Mouse (Mus musculus) liver, embryonic 13.5 days (tissue): Measurements from ENCODE around the gene Selplg. TPM values are rescaled to one million over a fixed set of nuclear protein-coding genes. Genes with fewer than 3 reads are reported as not detected.

Source experiments
- ATAC-seq: fragments of 200-750 bp; cut with Nextera tagmentation; 2 replicates; pipeline ENCODE4 v1.8.0; 2017; ENCODE audit warnings: low read depth, mild to moderate bottlenecking, moderate number of reproducible peaks, moderate library complexity
- DNase-seq: peaks from one replicate; pipeline ENCODE4 v3.0.0; 2022
- H3K27ac ChIP-seq: fragments of 300-500 bp; sonication (generic); 2 replicates; pipeline ENCODE4 v1.5.1; 2015; ENCODE audit warnings: moderate library complexity, mild to moderate bottlenecking, inconsistent platforms
- H3K27me3 ChIP-seq: fragments of 300-500 bp; sonication (generic); 2 replicates; pipeline ENCODE4 v1.6.1; 2015; ENCODE audit warnings: mild to moderate bottlenecking, inconsistent platforms
- H3K36me3 ChIP-seq: fragments of 300-500 bp; sonication (generic); 2 replicates; pipeline ENCODE4 v1.6.1; 2015; ENCODE audit warnings: mild to moderate bottlenecking, inconsistent platforms
- H3K4me1 ChIP-seq: fragments of 300-500 bp; sonication (generic); replicated peaks from 2 replicates; pipeline ENCODE4 v1.6.1; 2015; ENCODE audit warnings: inconsistent platforms
- H3K4me2 ChIP-seq: fragments of 300-500 bp; sonication (generic); 2 replicates; pipeline ENCODE4 v1.6.1; 2015; ENCODE audit warnings: inconsistent platforms, mild to moderate bottlenecking, moderate library complexity
- H3K4me3 ChIP-seq: fragments of 300-500 bp; sonication (generic); replicated peaks from 2 replicates; pipeline ENCODE4 v1.5.1; 2015; ENCODE audit warnings: mild to moderate bottlenecking, inconsistent platforms
- H3K9ac ChIP-seq: fragments of 300-500 bp; sonication (generic); 2 replicates; pipeline ENCODE4 v1.6.1; 2015; ENCODE audit warnings: mild to moderate bottlenecking, inconsistent platforms
- H3K9me3 ChIP-seq: fragments of 300-500 bp; sonication (generic); replicated peaks from 2 replicates; pipeline ENCODE4 v1.6.1; 2016; ENCODE audit warnings: inconsistent platforms
- WGBS: fragments of 180-500 bp; shearing (Covaris S2); methylation state at CpG from one replicate; pipeline ENCODE4 v1.1.7; 2015; ENCODE audit not compliant: insufficient replicate concordance; 5-methylcytosine and 5-hydroxymethylcytosine counted together
- polyA plus RNA-seq: library from polyadenylated mRNA; unstranded; fragments of >200 nt; fragmentation: Nextera tagmentation; extraction: Ambion mirVana; gene quantifications from 2 replicates; pipeline ENCODE4 v1.2.1, GENCODE M21; 2015

Selplg gene
- polyA plus RNA-seq, 1 experiment from 2014 or later = 11.6 TPM

DNA sequence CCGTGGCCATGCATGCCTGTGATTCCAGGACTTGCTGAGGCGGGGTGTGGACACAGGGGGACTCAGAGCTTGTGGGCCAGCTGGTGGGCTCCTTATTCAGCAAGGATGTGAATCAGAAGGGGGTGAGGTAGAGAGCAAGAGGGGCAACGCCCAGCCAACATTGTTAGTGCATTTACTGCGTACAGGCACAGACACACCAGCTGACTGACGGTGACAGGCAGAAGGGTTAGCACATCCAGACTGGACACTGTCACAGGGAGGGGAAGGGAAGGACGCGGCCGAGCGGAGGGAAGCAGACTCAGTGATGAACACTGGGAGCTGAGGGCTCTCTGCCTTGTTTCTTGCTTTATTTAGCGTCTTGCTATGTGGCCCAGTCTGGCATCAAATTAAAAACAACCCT, 21.1 kb upstream of the Selplg start:
- Histone ChIP-seq H3K36me3 (peaks cover 48% of the 10 kb centered on the region), H3K4me3 (no peak overlapping the region), H3K4me1 (peaks cover 35% of the 10 kb centered on the region), H3K4me2 (no peak overlapping the region), H3K27ac (no peak overlapping the region), H3K27me3 (no peaks in the 10 kb centered on the region), H3K9me3 (no peaks in the 10 kb centered on the region), H3K9ac (no peak overlapping the region)
- DNase-seq (no peak), ATAC-seq (no peak)
- WGBS = 85% methylated on average over 10 of the region's 10 CpGs

DNA sequence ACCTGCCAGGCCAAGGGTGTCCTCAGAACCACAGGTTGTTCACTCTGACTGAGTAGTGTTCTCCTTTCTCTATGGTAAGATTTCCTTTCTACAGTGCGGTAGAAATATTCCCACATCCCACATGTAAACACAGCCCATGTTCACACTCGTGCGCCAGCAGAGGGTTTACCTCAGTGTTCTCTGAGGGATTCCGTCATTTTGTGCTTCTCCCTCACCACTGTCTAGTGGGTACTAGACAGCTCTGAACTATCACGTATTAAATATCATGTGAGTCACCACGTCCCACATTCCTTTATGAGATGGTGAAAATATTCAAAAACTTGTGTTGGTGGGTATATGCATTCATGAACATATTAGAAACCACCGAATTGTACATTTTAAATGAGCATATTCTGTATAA, 20.0 kb upstream of the Selplg start:
- Histone ChIP-seq H3K27me3 (no peaks in the 10 kb centered on the region), H3K27ac (no peak overlapping the region), H3K4me3 (no peak overlapping the region), H3K36me3 (peaks cover 56% of the 10 kb centered on the region), H3K9me3 (no peaks in the 10 kb centered on the region), H3K4me1 (peaks cover 31% of the 10 kb centered on the region), H3K4me2 (no peak overlapping the region), H3K9ac (no peak overlapping the region)
- DNase-seq (no peak), ATAC-seq (no peak)
- WGBS = 81% methylated on average over 7 of the region's 7 CpGs

DNA sequence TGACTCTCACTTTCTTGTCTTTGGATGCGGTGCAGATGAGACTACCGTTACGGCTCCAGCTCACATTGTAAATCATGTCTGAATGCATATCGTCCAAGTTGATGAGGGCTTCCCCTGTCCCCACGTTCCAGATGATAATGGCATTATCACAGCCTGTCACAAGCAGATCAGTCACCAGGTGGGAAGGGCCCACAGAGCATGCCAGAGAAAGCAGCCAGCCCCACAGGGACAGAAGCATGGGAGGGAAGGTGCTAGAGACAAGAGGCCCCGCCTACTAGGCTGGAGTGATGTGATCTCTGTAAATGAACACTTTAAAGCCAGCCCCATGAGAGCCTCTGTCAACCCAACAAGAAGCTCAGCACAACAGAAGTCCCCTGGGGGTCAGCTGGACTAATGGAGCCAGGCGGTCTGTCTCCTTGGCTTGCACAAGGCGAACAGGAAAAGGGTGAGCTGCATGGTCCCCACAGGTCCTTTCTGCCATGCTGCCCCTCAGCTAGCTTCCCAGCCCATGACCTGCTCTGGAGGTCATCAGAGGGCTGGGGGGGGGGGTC, 18.3 kb upstream of the Selplg start:
- ATAC-seq (peak; percentile 37), DNase-seq (no peak)
- no peaks in the 10 kb centered on the region for H3K27me3 ChIP-seq
- peaks cover 43% of the 10 kb centered on the region for H3K4me1 ChIP-seq
- WGBS = 50% methylated on average over 8 of the region's 8 CpGs
- no peak overlapping the region for H3K4me3 ChIP-seq
- H3K36me3 ChIP-seq = peaks cover 70% of the 10 kb centered on the region
- H3K4me2 ChIP-seq = no peak overlapping the region
- H3K9ac ChIP-seq = no peak overlapping the region
- no peak overlapping the region for H3K27ac ChIP-seq
- no peaks in the 10 kb centered on the region for H3K9me3 ChIP-seq

DNA sequence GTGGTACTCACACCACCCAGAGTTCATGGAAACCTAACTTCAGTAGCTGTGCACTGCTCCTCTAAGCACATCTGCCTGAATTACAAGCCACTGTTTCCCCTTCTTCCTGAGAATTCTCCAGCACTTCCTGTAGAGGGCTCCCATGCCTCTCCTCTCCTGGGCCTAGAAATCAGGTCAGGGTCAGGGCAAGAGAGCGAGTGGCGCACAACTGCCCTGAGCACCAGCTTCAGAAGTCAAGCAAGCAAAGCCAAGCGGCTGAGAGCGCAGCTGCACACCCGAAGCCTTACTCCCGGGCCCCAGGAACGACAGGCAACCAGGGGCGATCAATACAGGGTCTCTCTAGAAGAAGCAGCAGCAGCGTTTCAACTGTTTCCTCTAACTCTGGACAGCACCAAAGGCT, 15.2 kb upstream of the Selplg start:
- H3K9me3 ChIP-seq = no peaks in the 10 kb centered on the region
- H3K4me2 ChIP-seq = no peak overlapping the region
- ATAC-seq = no peak
- DNase-seq = no peak
- peaks cover 40% of the 10 kb centered on the region for H3K4me1 ChIP-seq
- H3K36me3 ChIP-seq = peaks cover 91% of the 10 kb centered on the region
- H3K27me3 ChIP-seq = no peaks in the 10 kb centered on the region
- peak overlapping the region; percentile 10; the same call in 1 of the 2 replicates for H3K9ac ChIP-seq
- peak overlapping the region; percentile 82 for H3K27ac ChIP-seq
- H3K4me3 ChIP-seq = no peak overlapping the region
- WGBS = 83% methylated on average over 9 of the region's 9 CpGs

DNA sequence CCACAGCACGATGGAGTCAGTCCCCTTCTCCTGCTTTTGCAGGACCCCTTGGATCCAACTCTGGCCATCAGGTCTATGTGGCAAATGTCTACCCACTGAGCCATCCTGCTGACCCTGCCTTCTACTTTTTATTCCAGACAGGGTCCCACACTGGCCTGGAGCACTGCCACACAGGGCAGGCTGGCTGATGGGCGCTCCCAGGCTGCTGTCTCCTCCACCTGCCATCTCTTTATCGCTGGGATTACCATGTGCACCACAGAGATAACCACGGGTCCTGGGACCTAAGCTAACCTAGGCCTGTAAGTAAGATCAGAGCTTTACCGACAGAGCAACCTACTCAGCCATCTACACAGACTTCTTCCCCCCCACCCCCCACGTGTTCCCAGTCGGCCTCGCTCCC, 14.2 kb upstream of the Selplg start:
- peaks cover 49% of the 10 kb centered on the region for H3K4me1 ChIP-seq
- ATAC-seq = peak; percentile 98

DNA sequence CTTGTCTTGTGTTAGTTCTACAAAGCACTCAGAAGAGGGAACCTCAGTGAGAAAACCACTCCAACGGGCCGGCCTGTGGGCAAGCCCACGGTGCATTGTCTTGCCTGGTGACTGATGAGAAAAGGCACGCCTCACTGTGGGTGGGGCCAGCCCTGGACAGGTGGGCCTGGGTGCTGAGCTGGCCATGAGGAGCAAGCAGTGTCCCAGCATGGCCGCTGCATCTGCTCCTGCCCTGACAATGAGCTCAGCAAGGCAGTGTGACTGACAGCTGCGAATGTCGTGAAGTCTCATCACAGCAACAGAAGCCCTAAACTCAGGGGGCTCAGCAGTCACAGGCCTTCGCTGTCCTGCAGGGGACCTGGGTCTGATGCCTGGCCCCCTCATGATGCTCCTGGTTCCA, 13.2 kb upstream of the Selplg start:
- H3K4me3 ChIP-seq = no peak overlapping the region
- H3K9me3 ChIP-seq = no peaks in the 10 kb centered on the region
- H3K4me1 ChIP-seq = peaks cover 44% of the 10 kb centered on the region
- ATAC-seq (no peak), DNase-seq (no peak)
- H3K27ac ChIP-seq = peak overlapping the region; percentile 82
- 77% methylated on average over 8 of the region's 8 CpGs for WGBS
- H3K36me3 ChIP-seq = peaks cover 86% of the 10 kb centered on the region
- no peak overlapping the region for H3K9ac ChIP-seq
- H3K27me3 ChIP-seq = no peaks in the 10 kb centered on the region
- H3K4me2 ChIP-seq = no peak overlapping the region

More for the DNA sequence above, 14.2 kb upstream of the Selplg start:
- H3K27me3 ChIP-seq = no peaks in the 10 kb centered on the region
- peak; percentile 80 for DNase-seq
- peaks cover 91% of the 10 kb centered on the region for H3K36me3 ChIP-seq
- peak overlapping the region; percentile 52 for H3K4me2 ChIP-seq
- H3K9me3 ChIP-seq = no peaks in the 10 kb centered on the region
- WGBS = 35% methylated on average over 8 of the region's 8 CpGs
- peak overlapping the region; percentile 47 for H3K9ac ChIP-seq
- peak overlapping the region; percentile 7; the same call in 1 of the 2 replicates for H3K4me3 ChIP-seq
- H3K27ac ChIP-seq = peak overlapping the region; percentile 82

DNA sequence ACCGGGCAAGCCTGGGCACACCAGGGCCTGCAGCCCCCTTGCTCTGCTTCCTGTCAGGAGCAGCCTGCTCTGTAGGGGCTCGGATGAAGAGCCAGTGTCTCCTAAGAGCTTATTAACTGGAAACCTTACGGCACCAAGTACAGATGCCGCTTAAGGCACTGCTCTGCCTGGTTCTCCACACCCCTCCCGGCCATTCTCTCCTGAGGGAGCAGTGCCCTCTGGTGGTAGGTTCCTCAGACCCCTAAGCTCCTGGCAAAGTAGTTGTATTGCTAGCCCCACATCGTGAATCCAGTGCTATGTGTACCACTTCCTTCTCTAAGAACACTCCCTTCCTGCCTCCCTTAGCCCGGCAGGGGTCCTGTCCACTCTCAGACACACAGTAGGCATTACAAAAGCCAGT, 12.3 kb upstream of the Selplg start:
- WGBS = 56% methylated on average over 7 of the region's 7 CpGs
- peaks cover 77% of the 10 kb centered on the region for H3K36me3 ChIP-seq
- H3K4me3 ChIP-seq = no peak overlapping the region
- no peaks in the 10 kb centered on the region for H3K9me3 ChIP-seq
- H3K4me2 ChIP-seq = no peak overlapping the region
- H3K9ac ChIP-seq = no peak overlapping the region
- peaks cover 38% of the 10 kb centered on the region for H3K4me1 ChIP-seq
- ATAC-seq = no peak
- 0 out of 2 replicates have a peak overlapping the region, but pooled peaks have one; percentile 19 for H3K27ac ChIP-seq
- no peaks in the 10 kb centered on the region for H3K27me3 ChIP-seq
- peak; percentile 42 for DNase-seq

DNA sequence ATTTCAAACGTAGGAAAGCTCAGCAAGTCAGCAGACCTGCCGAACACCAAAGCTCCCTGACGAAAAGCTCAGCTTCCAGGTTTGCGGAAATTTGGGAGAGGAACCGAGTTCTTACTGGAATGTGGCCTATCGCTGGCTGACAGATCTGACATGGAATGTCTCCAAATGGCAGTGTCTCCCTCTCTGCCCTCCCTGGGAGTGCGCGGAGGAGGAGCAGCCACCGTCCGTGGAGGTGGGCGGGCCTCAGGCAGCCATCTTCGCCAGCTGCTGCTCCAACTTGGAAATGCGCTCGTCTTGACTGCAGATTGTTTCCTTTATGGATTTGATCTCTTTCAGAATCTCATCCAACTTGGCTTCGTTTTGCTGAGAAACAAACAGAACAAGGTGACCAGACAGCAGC, 11.7 kb upstream of the Selplg start:
- Histone ChIP-seq H3K9me3 (no peaks in the 10 kb centered on the region), H3K9ac (no peak overlapping the region), H3K4me1 (peaks cover 38% of the 10 kb centered on the region), H3K27ac (no peak overlapping the region), H3K27me3 (no peaks in the 10 kb centered on the region), H3K36me3 (peaks cover 71% of the 10 kb centered on the region), H3K4me3 (no peak overlapping the region), H3K4me2 (no peak overlapping the region)
- WGBS = 82% methylated on average over 15 of the region's 15 CpGs
- ATAC-seq (no peak), DNase-seq (no peak)

DNA sequence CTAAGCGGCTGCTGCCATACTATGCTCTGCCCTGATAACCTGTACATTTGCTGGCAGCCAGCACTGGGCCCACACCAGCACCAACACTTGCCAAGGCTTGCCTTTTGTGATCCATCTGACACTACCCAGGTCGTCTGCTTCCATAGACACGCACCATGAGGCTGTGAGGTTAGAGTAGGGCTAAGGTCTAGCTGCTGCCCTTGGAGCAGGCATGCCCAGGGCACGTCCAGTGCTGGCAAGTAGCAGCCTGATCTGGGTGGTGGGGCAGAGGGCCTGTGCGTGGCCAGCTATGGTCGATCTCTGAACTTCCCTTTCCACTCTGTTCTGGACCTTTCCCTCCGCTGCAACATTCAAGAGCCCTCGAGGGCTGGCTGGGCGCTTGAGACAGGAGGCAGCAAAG, 10.5 kb upstream of the Selplg start:
- H3K27me3 ChIP-seq = no peaks in the 10 kb centered on the region
- peaks cover 38% of the 10 kb centered on the region for H3K4me1 ChIP-seq
- H3K27ac ChIP-seq = peak overlapping the region; percentile 29; the same call in 1 of the 2 replicates
- H3K9me3 ChIP-seq = no peaks in the 10 kb centered on the region
- ATAC-seq = no peak
- no peak overlapping the region for H3K9ac ChIP-seq
- DNase-seq = no peak
- H3K4me2 ChIP-seq = no peak overlapping the region
- no peak overlapping the region for H3K4me3 ChIP-seq
- WGBS = 74% methylated on average over 9 of the region's 9 CpGs
- H3K36me3 ChIP-seq = peaks cover 59% of the 10 kb centered on the region

DNA sequence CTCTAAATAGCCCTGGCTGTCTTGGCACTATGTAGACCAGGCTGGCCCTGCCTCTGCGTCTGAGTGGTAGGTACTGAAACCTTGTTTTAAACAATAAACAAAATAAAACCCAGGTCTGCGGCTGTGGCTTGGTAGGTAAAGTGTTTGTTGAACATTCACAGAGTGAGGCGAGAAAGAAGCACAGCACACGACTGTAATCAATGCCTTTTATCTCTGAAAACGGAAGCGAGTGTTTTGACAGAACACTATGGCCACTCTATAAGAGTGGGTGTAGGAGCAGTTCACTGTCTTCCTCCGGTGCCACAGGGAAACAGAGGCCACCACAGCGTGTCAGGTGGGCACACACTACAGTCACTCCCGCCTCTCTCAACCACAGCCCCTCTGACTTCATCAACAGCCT, 9.8 kb upstream of the Selplg start:
- Histone ChIP-seq H3K36me3 (peaks cover 52% of the 10 kb centered on the region), H3K27ac (peak overlapping the region; percentile 27; the same call in 1 of the 2 replicates)
- 60% methylated on average over 9 of the region's 9 CpGs for WGBS

DNA sequence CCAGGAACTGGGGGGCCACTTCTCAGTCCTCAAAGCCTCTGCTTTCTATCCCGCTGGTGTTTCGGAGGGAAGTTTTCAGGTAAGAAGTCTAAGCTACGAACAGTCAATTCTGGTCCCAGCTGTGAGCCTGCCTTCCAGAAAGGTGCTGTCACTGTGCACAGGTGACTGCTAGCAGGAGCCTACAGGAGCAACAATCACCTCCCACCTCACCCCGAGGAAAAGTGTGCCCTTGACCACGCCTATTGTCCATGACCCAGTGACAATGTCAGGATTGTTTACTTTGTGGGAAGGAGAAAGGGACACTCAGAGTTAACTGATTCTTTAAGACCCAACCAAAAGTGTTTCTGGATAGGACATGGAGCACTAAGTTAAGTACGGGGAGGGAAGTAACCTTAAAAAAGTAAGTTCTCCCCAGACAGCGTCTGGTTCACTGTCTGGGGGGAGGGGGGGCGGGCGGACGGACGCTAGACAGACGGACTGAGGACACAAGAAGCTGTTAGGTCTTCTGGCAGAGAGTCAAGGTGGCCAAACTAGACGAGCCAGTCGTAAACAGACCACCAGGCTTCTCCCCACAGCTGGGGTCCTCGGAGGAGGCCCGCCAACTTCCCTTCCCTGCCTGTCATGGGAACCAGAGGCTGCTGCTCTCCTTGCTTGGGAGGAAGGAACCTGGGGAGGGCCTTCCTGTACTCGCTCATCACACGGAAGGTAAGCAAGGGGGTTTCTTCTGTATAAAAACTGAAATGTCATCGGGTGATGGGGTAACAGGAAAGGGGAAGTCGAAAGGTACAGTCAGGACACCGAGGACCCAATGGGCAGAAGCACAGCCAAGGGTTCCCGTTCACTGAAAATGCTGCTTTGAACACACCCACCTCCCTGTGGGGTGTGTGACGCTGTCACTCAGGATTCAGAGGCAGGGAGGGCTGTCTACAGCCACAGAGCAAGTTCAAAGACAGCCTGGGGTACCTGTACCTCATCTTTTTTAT, 9.1 kb upstream of the Selplg start:
- WGBS = 56% methylated on average over 23 of the region's 23 CpGs
- H3K4me2 ChIP-seq = no peak overlapping the region
- ATAC-seq (no peak), DNase-seq (no peak)
- H3K36me3 ChIP-seq = peaks cover 45% of the 10 kb centered on the region
- no peak overlapping the region for H3K4me3 ChIP-seq
- no peak overlapping the region for H3K9ac ChIP-seq
- H3K27me3 ChIP-seq = no peaks in the 10 kb centered on the region
- peak overlapping the region; percentile 5; the same call in 1 of the 2 replicates for H3K27ac ChIP-seq
- H3K4me1 ChIP-seq = peaks cover 24% of the 10 kb centered on the region
- no peaks in the 10 kb centered on the region for H3K9me3 ChIP-seq

More for the DNA sequence above, 9.8 kb upstream of the Selplg start:
- no peaks in the 10 kb centered on the region for H3K9me3 ChIP-seq
- ATAC-seq (no peak), DNase-seq (no peak)
- H3K27me3 ChIP-seq = no peaks in the 10 kb centered on the region
- H3K4me1 ChIP-seq = peaks cover 31% of the 10 kb centered on the region
- no peak overlapping the region for H3K9ac ChIP-seq
- no peak overlapping the region for H3K4me3 ChIP-seq
- no peak overlapping the region for H3K4me2 ChIP-seq
